Mouse (Mus musculus): Measurements from ENCODE around the gene Cacna1b. TPM values are rescaled to one million over a fixed set of nuclear protein-coding genes. Genes with fewer than 3 reads are reported as not detected.

The Cacna1b gene
- total RNA-seq, 2 experiments from 2014 or later, result 2.1 to 5.8 TPM

Other genes starting within 250 kb of the Cacna1b start
- 10 to 100 TPM; 54.1 to 75.4 TPM for gene Ehmt1, start 156.5 kb upstream of the Cacna1b start, total RNA-seq (2021)
- gene Arrdc1, start 172.1 kb upstream of the Cacna1b start, total RNA-seq (2021), result 10 to 100 TPM; 14.2 to 25.4 TPM
- 10 to 100 TPM; 24.6 to 28.0 TPM for gene Zmynd19, start 186.6 kb upstream of the Cacna1b start, total RNA-seq (2021)
- gene Dph7, start 199.2 kb upstream of the Cacna1b start, total RNA-seq (2021), result 10 to 100 TPM in 1 of 2 experiments, 1 to 10 TPM in 1; 10.0 to 16.0 TPM
- 100 to 1,000 TPM in 1 of 2 experiments, 10 to 100 TPM in 1; 95.2 to 101 TPM for gene Mrpl41, start 211.9 kb upstream of the Cacna1b start, total RNA-seq (2021)
- gene Pnpla7, start 212.9 kb upstream of the Cacna1b start, total RNA-seq (2021), result 10 to 100 TPM; 37.4 to 43.1 TPM

Data from adrenal gland, postnatal 10 days (tissue).